Mouse (Mus musculus) forebrain, embryonic 16.5 days (tissue): ENCODE measurements around the gene Trim23. TPM values are rescaled to one million over a fixed set of nuclear protein-coding genes. Genes with fewer than 3 reads are reported as not detected.

Source experiments
- ATAC-seq: fragments of 200-750 bp; cut with Nextera tagmentation; 2 replicates; pipeline ENCODE4 v1.8.0; 2017; ENCODE audit warnings: mild to moderate bottlenecking, moderate library complexity
- H3K27ac ChIP-seq: fragments of 300-500 bp; sonication (generic); 2 replicates; pipeline ENCODE4 v1.5.1; 2014; ENCODE audit warnings: low read length, control low read depth
- H3K27me3 ChIP-seq: fragments of 300-500 bp; sonication (generic); replicated peaks from 2 replicates; pipeline ENCODE4 v1.6.1; 2014; ENCODE audit warnings: low read length; ENCODE audit not compliant: control insufficient read depth, insufficient read depth
- H3K36me3 ChIP-seq: fragments of 300-500 bp; sonication (generic); 2 replicates; pipeline ENCODE4 v1.6.1; 2014; ENCODE audit not compliant: control insufficient read depth, insufficient read depth
- H3K4me1 ChIP-seq: fragments of 300-500 bp; sonication (generic); replicated peaks from 2 replicates; pipeline ENCODE4 v1.6.1; 2014; ENCODE audit warnings: low read length; ENCODE audit not compliant: control insufficient read depth, insufficient read depth
- H3K4me2 ChIP-seq: fragments of 300-500 bp; sonication (generic); 2 replicates; pipeline ENCODE4 v1.6.1; 2014; ENCODE audit warnings: mild to moderate bottlenecking, low read length, control low read depth
- H3K4me3 ChIP-seq: fragments of 300-500 bp; sonication (generic); replicated peaks from 2 replicates; pipeline ENCODE4 v1.5.1; 2014; ENCODE audit warnings: mild to moderate bottlenecking, low read length, control low read depth
- H3K9ac ChIP-seq: fragments of 300-500 bp; sonication (generic); replicated peaks from 2 replicates; pipeline ENCODE4 v1.6.1; 2014; ENCODE audit warnings: low read depth, low read length, control low read depth
- H3K9me3 ChIP-seq: fragments of 300-500 bp; sonication (generic); 2 replicates; pipeline ENCODE4 v1.6.1; 2016; ENCODE audit warnings: low read length; ENCODE audit not compliant: control insufficient read depth
- WGBS: fragments of 180-500 bp; shearing (Covaris S2); extraction: QIAGEN DNeasy Blood & Tissue Kit; methylation state at CpG from one replicate; pipeline ENCODE4 v1.1.7; 2014; 5-methylcytosine and 5-hydroxymethylcytosine counted together
- polyA plus RNA-seq: library from polyadenylated mRNA; unstranded; fragments of >200 nt; fragmentation: Nextera tagmentation; extraction: Ambion mirVana; gene quantifications from 2 replicates; pipeline ENCODE4 v1.2.1, GENCODE M21; 2015

The Trim23 gene
- polyA plus RNA-seq, 1 experiment from 2014 or later = 43.8 TPM

- Histone ChIP-seq H3K27ac (peak within 1 kb of the TSS; percentile 95), H3K4me1 (peaks cover 10% of the 10 kb centered on the region), H3K27me3 (no peaks in the 10 kb centered on the region), H3K9me3 (no peaks in the 10 kb centered on the region), H3K4me3 (peak within 1 kb of the TSS; percentile 77), H3K9ac (peak within 1 kb of the TSS; percentile 87), H3K36me3 (no peaks in the 10 kb centered on the region), H3K4me2 (peak within 1 kb of the TSS; percentile 86)
- ATAC-seq = peak; percentile 100
- under 1% methylated on average over 55 of the region's 55 CpGs for WGBS
These were observed 49.9 kb downstream of the Trim23 start, which contains the start of the genes Cenpk and Ppwd1 for GRCm38 (mm10) chr13:104228384-104229066. Cenpk (plus strand) TSS chr13:104228611. Ppwd1 (minus strand) TSS chr13:104228843.

GRCm38 (mm10) chr13:104229181-104229580, 50.6 kb downstream of the Trim23 start:
- WGBS = 6% methylated on average over 15 of the region's 15 CpGs
- H3K4me1 ChIP-seq = peaks cover 10% of the 10 kb centered on the region
- peak overlapping the region; percentile 64 for H3K4me2 ChIP-seq

More at GRCm38 (mm10) chr13:104229181-104229580, 50.6 kb downstream of the Trim23 start:
- peak overlapping the region; percentile 77 for H3K4me3 ChIP-seq
- H3K9me3 ChIP-seq = no peaks in the 10 kb centered on the region
- H3K9ac ChIP-seq = peak overlapping the region; percentile 63
- H3K36me3 ChIP-seq = no peaks in the 10 kb centered on the region
- ATAC-seq = peak; percentile 29
- H3K27me3 ChIP-seq = no peaks in the 10 kb centered on the region
- no peak overlapping the region for H3K27ac ChIP-seq

Other genes starting within 250 kb of the Trim23 start
- gene Nln, start 69.2 kb upstream of the Trim23 start, polyA plus RNA-seq = 40.1 and 45.8 TPM in 2 replicates
- 34.0 and 39.2 TPM in 2 replicates for gene Sgtb, start 69.1 kb upstream of the Trim23 start, polyA plus RNA-seq
- gene Trappc13, start 328 bp upstream of the Trim23 start, polyA plus RNA-seq = 69.4 and 72.5 TPM in 2 replicates
- 22.5 and 28.3 TPM in 2 replicates for gene Cenpk, start 49.8 kb downstream of the Trim23 start, polyA plus RNA-seq
- gene Ppwd1, start 50.0 kb downstream of the Trim23 start, polyA plus RNA-seq = 9.7 and 10.3 TPM in 2 replicates
- 1.8 and 2.5 TPM in 2 replicates for gene Adamts6, start 109.0 kb downstream of the Trim23 start, polyA plus RNA-seq